ENCODE assay signal across 26 mouse cellular contexts in genomic region chr9:104256085-104256484, GRCm38 (mm10).
"Had no signal": no experiment of that assay in that cellular context is flagged by ENCODE, and none has a peak within 500 bp of the region (broad histone marks: within the 10 kb centered on the region; RNA-seq: fewer than 3 reads in every experiment).

No protein-coding gene starts in this region.

- H3K9ac ChIP-seq: heart, embryonic 13.5 days; heart, embryonic 15.5 days; hindbrain, embryonic 13.5 days; hindbrain, embryonic 15.5 days; kidney, embryonic 15.5 days; limb, embryonic 13.5 days; limb, embryonic 15.5 days; liver, embryonic 13.5 days; liver, embryonic 15.5 days had no signal

- H3K4me3 ChIP-seq: gastrocnemius, adult 2 months; heart, adult 2 months; heart, embryonic 13.5 days; heart, embryonic 15.5 days; hindbrain, embryonic 13.5 days; hindbrain, embryonic 15.5 days; kidney, embryonic 15.5 days; limb, embryonic 13.5 days; limb, embryonic 15.5 days; liver, embryonic 13.5 days; liver, embryonic 15.5 days had no signal

- DNase-seq: gastrocnemius, adult 2 months; gastrocnemius, postnatal 10 days; gastrocnemius, postnatal 25 days; heart, adult 11 months; heart, adult 2 months; heart, postnatal 14 days; heart, postnatal 36 days; kidney, adult 11 months; kidney, adult 9 months; kidney, postnatal 14 days; kidney, postnatal 36 days; left cerebral cortex, postnatal 4 days; liver, embryonic 13.5 days had no signal

- ATAC-seq: forebrain, embryonic 16.5 days; hindbrain, postnatal 0 days; intestine, embryonic 16.5 days had no signal

- H3K9me3 ChIP-seq: heart, embryonic 13.5 days; heart, embryonic 15.5 days; hindbrain, embryonic 13.5 days; hindbrain, embryonic 15.5 days; kidney, embryonic 15.5 days; limb, embryonic 13.5 days; limb, embryonic 15.5 days; liver, embryonic 13.5 days; liver, embryonic 15.5 days had no signal

- H3K36me3 ChIP-seq: heart, embryonic 13.5 days; heart, embryonic 15.5 days; hindbrain, embryonic 13.5 days; hindbrain, embryonic 15.5 days; kidney, embryonic 15.5 days; limb, embryonic 13.5 days; limb, embryonic 15.5 days; liver, embryonic 13.5 days; liver, embryonic 15.5 days had no signal

- H3K4me2 ChIP-seq: heart, embryonic 11.5 days; heart, embryonic 13.5 days; heart, embryonic 15.5 days; hindbrain, embryonic 13.5 days; hindbrain, embryonic 15.5 days; kidney, embryonic 15.5 days; limb, embryonic 13.5 days; limb, embryonic 15.5 days; liver, embryonic 13.5 days; liver, embryonic 15.5 days had no signal

- H3K27ac ChIP-seq: gastrocnemius, adult 2 months; heart, adult 2 months; heart, embryonic 13.5 days; heart, embryonic 15.5 days; hindbrain, embryonic 13.5 days; hindbrain, embryonic 15.5 days; hindbrain, postnatal 0 days; kidney, embryonic 15.5 days; kidney, postnatal 0 days; limb, embryonic 13.5 days; limb, embryonic 15.5 days; liver, embryonic 13.5 days; liver, embryonic 15.5 days had no signal

- H3K27me3 ChIP-seq: heart, embryonic 13.5 days; heart, embryonic 15.5 days; hindbrain, embryonic 13.5 days; hindbrain, embryonic 15.5 days; kidney, embryonic 15.5 days; limb, embryonic 13.5 days; limb, embryonic 15.5 days; liver, embryonic 13.5 days; liver, embryonic 15.5 days had no signal
